Mouse (Mus musculus): ENCODE data around the gene Rnf220.

Gene Rnf220

GRCm38 (mm10) chr4:117496482-117497165 is at the start of gene Rnf220:
Rnf220 (minus strand) TSS chr4:117497052.
- DNase-seq (ENCODE audit: low read depth): no peak

- DNase-seq (ENCODE audit: low read depth): no peak
Measured at GRCm38 (mm10) chr4:117546616-117547015, 49.8 kb upstream of the Rnf220 start.

DNA sequence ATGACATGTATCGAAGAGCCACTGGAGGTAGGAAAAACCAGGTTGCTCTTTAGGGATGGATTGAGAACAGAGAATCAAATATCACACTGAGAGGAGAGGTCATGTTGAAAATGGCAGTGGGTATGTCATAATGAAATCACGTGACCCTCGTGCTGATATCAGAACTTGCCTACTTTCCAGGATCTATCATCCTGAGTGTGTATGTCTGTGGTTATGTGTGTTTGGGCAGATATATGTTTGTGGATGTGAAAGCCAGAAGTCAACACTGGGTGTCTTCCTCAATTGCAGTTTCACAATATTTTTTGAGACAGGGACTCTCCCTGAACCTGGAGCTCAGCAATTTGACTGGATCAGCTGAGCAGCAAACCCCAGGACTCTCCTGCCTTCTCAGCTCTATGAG is 48.6 kb upstream of the Rnf220 start:
- DNase-seq (ENCODE audit: low read depth): no peak

- no peak for DNase-seq (ENCODE audit: low read depth)
Measured at GRCm38 (mm10) chr4:117540571-117540970, 43.7 kb upstream of the Rnf220 start.

- DNase-seq (ENCODE audit: low read depth): no peak
Measured at GRCm38 (mm10) chr4:117539329-117539980, 42.6 kb upstream of the Rnf220 start.

DNA sequence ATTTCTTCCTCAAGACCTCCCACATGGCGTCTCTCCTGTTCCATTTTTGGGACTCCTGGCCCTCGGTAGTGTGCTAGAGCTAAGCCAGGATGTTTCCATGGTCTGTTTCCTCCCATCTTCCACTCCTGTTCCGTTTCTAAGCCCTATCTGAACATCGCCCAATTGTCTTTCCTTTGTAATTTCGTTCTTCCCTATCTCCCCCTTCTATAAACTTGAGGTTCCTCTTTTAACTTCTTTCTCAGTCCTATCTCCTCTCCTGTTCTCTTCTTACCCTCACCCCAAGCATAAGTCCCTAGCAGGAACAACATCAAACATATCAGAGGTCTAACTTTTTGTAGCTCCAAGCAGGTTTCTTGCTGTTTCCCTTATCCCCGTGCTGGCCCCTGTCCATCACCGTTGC is 40.1 kb upstream of the Rnf220 start:
- no peak for DNase-seq (ENCODE audit: low read depth)

DNA sequence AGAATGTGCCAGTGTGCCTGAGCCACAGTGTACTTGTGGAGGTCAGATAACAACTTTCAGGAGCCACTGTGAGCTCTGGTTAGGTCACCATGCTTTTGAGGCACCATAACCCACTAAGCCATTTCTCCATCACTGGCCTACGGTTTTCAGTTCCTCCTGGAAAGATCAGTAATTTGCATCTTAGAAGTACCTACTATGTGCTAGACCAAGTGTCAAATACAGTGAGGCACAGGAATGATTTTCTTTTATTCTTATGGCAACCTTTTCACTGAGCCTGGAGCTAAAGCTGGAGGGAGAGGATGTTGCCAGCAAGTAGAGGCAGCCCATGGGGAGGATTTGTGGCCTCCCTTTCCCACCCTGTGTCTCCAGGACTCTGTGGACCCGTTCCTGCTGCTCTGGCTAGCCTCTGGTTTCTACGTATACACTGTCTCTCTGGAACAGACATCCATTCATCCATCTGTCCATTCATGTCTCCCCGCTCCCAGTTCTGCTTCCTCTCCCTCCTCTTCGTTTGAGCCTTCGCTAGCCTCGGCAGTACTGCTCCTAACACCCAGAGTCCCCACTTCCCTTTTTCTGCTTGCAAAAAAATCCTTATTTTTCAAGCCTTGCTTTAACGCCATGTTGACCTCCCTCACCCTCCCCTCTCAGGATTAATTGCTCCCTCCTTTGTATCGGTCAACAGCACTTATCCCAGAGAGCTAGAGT is 38.8 kb upstream of the Rnf220 start:
- no peak for DNase-seq (ENCODE audit: low read depth)

DNA sequence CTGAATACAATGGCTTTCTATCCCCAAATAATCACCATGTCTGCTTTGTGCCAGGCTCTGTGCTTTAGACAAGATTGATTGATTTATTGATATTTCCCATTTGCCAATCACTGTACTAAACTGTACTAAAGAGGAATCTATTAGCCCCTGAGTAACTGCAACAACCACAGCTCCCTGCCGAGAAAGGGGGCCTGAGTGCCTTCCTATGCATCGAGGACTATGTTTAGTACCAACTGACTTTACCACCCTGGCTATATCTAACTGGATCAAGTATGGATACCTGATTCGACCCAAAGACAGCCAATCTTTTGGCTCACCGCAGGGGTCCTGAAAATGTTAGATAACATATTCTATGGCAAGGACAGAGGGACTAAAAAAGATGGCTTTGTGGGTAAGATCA is 33.0 kb upstream of the Rnf220 start:
- DNase-seq (ENCODE audit: low read depth): no peak

DNA sequence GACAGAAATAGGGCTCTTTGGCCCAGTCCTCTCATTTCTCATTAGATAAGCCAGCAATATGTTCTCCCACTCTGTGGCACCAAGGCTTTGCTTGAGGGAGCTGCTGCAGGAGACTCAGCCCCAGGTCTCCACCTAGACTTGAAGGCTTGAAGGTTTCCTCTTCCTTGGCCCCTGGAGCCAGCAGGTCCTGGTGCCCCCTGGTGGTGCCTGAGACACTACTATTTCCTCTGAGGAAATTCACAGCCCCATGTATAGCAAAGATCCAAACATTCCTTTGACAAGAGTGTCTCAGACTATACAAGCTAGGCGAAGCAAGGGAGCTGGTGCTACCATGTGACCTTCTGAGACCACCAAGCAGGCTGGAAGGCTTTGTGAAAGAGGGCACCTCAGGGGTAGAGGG is 31.1 kb upstream of the Rnf220 start:
- DNase-seq (ENCODE audit: low read depth): peak; percentile 72

GRCm38 (mm10) chr4:117527116-117527899 is 30.5 kb upstream of the Rnf220 start:
- DNase-seq (ENCODE audit: low read depth): no peak

DNA sequence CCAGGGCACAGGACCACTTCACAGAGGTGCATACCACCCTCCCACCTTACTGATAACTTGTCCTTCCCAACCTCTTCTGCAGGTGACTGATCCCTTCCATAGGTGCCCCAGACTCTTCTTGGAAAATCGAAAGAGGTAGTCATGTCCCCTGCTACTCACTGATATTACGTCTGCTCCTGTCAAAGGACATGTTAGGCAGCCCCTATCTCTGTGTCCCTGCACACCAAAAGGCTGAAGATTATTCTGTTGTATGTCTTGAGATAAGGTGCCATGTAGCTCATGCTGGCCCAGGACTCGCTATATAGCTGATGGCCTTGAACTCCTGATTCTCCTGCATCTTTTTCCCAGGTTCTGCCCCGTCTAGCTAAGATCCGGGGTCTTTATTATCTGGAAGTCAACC is 29.1 kb upstream of the Rnf220 start:
- no peak for DNase-seq (ENCODE audit: low read depth)

DNA sequence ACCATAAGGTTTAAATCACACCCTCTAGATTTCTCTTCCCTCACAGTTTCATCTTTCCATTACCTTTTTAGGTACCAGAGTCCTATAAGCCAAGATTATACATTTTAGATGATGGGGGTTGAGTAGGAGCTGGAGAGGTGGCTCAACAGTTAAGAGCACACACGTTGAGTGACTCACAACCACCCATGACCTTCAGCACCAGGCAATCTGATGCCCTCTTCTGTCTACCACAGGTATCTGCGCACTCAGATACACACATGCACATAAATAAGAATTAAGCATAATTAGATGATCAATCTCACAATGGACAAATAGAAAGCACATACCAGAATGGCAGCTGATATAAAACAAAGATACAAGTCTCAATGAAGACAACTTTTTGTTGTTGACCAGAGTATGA is 24.5 kb upstream of the Rnf220 start:
- DNase-seq (ENCODE audit: low read depth): peak; percentile 79

DNA sequence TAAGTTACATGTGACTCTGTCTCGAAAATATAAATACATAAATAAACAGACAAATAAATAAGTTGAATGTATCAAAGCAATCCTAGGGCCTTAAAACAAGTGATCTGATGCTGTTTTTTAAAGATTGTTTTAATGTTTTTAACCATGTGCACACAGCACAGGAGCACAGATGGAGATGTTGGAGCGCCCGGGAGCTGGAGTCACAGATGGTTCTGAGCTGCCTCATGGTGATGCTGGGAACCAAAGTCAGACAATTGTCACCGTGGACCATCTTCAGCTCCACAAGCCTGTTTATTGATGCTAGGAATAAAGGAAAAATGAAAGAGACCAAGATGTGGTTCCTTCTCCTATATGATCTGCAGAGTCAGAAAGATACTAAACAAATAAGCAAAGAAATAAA is 21.4 kb upstream of the Rnf220 start:
- no peak for DNase-seq (ENCODE audit: low read depth)

DNA sequence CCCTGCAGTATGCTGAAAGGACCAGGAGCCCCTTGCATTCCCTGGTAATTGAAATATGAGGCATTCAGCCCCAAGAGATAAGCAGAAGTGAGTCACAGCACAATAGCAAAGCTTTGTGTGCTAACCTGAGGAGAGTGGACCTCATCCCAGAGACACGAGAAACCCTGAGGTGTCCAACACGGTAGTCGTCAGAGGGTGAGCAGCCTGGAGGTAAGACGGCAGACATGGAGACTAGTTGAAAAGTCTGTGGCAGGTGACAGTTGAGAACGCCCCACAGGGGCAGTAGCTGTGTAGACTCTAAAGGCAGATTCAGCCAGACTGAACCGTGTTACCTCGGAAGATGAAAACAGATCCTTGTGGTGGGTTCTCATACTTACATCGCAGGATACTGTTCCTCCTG is 2.2 kb upstream of the Rnf220 start:
- DNase-seq (ENCODE audit: low read depth): no peak

GRCm38 (mm10) chr4:117495869-117496401 is 917 bp downstream of the Rnf220 start:
- no peak for DNase-seq (ENCODE audit: low read depth)

- DNase-seq (ENCODE audit: low read depth): no peak
Measured at GRCm38 (mm10) chr4:117494911-117495501, 1.8 kb downstream of the Rnf220 start.

GRCm38 (mm10) chr4:117493905-117494851 is 2.7 kb downstream of the Rnf220 start:
- no peak for DNase-seq (ENCODE audit: low read depth)

DNA sequence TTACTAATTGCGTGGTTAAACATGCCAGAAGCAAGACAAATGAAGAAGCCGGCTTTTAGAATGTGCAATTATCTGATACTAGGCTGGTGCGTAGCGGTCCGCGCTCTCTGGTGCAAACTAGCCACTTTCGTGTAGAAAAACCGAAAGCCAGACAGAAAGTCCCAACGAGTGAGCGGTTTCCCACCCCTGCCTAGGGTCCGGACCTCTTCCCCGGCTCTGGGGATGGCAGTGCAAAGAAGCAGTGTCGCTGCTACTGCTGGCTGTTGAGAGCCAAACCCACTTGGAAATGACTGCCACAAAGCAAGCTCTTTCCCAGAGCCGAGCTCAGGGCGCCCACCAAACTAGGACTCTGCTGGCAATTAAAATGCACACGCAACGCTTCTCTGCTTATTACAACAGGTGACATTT is 3.7 kb downstream of the Rnf220 start:
- DNase-seq (ENCODE audit: low read depth): no peak

DNA sequence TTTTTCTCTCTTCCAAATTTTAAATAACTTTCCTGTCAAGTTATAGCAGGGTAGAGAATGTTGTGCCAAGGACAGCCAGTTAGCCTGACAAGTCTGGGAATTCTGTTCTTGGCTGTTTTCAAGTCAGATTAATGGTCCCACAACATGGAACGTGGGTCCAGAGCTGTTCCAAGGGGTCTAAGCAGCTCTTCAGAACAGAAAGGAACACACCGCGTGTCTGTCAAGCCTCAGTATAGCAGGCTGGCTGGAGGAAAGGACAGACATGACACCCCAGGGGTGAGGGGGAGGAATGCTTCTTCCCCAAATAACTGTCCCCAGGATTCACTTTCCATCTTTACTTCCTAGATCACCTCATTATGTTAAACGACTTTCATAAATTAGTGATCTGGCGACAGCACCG is 5.0 kb downstream of the Rnf220 start:
- no peak for DNase-seq (ENCODE audit: low read depth)

GRCm38 (mm10) chr4:117489975-117490374 is 6.9 kb downstream of the Rnf220 start:
- no peak for DNase-seq (ENCODE audit: low read depth)

DNA sequence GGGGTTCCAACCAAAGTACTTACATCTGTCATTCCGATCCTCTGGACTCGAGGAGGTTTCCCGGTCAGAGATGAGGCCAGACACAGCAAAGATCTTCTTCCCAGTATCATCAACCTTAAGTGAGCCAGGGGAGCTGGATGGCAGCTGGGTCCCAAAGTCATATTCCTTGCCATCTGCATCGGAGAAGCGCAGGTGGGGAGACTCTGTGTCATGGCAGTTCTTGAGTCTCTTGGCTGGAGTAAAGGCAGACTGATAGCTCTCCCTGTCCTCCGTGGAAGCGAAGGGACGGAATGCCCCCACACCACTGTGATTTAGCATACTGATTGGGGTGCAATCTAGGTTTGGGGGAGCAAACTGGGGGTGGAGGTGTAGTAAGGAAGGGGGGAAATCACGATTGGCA is 7.3 kb downstream of the Rnf220 start:
- DNase-seq (ENCODE audit: low read depth): no peak

All from 416B (cell line).